Mouse (Mus musculus) heart, adult 2 months (tissue): ENCODE data around the gene Hist1h2af.

Source experiments
- CTCF ChIP-seq: fragments of 200-600 bp; IDR thresholded peaks from 2 replicates; pipeline ENCODE4 v1.8.1; 2022; ENCODE audit warnings: antibody characterized with exemption, mild to moderate bottlenecking, moderate library complexity
- EP300 ChIP-seq: fragments of 200-500 bp; IDR thresholded peaks from 2 replicates; pipeline ENCODE4 v1.6.1; 2011; ENCODE audit warnings: low read depth, low read length, control low read depth; ENCODE audit not compliant: insufficient read depth
- POLR2A ChIP-seq: fragments of 200-500 bp; IDR thresholded peaks from 2 replicates; pipeline ENCODE4 v1.6.1; 2011; ENCODE audit warnings: mild to moderate bottlenecking, low read depth, low read length, control low read depth; ENCODE audit not compliant: insufficient read depth

GRCm38 (mm10) chr13:23523976-23524375 lies 9.7 kb upstream of the Hist1h2af start:
- TF ChIP-seq POLR2A (no peak), CTCF (no peak), EP300 (no peak)
